Mouse (Mus musculus) kidney, adult 18-20 months (tissue): ENCODE measurements around the gene Ptpra.
"Not testable (repeated sequence)": the region's sequence is repeated elsewhere in the genome, so short reads cannot be mapped to it uniquely, and the experiment has no call there.

ENCODE experiments used
- DNase-seq: peaks from one replicate; pipeline ENCODE4 v3.0.0; 2021

The Ptpra gene

DNA sequence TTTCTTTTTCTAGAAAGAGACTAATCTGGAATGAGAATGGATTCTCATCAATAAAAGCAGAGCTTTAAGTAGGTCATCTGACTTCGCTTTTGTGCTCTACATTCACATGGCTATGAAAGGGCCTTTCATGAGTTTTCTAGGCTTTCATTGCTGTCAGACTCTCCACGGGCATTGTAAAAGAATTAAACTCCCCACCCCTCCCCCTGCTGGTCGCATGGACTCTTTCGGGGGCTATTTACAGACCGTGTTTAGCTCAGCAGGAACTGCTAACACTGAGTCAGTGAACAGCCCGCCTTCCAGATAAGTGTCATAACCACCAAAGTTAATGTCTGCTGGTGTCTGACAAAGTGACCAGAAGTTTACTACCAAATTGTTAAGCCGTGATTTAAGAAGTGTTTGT is 41.5 kb downstream of the Ptpra start:
- no peak for DNase-seq

DNA sequence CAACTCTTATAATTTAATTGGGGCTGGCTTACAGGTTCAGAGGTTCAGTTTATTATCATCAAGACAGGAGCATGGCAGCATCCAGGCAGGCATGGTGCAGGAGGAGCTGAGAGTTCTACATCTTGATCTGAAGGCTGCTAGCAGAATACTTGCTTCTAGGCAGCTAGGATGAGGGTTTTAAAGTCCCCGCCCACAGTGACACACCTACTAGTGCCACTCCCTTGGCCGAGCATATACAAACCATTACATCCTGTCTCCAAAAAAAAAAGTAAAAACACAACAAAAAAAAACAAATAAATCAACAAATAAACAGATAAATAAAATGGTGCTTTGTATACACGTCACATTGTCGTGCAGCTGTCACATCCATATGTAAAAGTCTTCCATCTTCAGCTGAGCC is 45.0 kb downstream of the Ptpra start:
- not testable (repeated sequence) for DNase-seq

DNA sequence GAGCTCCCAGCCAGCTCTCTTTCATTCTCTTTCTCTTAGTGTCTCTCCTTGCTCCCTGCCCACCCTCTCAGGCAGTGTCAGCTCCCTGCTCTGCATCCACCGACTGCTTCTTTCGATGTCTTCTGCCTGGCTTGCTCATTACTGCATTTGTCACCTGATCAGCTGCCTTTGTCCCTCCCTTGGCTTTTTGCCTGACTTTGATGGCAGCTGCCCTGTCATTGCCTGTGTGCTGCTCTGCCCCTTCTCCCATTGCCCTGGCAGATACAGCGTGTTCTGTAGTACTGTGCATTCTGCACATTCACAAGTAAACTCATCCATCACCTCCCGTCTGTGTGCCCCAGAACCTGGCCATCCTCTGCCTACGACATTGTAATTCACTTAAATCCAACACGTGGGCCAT is 46.0 kb downstream of the Ptpra start:
- DNase-seq, result no peak

DNA sequence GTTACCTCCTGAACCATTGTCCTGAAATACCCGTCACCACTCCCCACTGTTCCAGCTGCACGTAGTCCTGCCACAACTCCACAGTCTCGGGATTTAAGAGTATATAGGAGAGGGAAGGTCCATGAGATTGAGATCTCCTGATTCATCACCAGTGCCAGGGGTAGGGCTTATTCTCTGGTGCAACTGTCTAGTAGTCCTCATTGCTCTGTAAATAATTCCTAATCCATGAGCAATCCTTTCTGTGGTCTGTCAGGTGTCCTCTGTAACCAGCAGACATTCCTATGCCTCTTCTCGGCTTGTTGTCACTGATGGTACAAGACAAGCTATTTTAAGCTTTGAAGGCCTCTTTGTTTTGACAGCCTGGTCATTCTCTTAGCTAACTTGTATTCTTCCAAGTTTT is 46.9 kb downstream of the Ptpra start:
- no peak for DNase-seq

DNA sequence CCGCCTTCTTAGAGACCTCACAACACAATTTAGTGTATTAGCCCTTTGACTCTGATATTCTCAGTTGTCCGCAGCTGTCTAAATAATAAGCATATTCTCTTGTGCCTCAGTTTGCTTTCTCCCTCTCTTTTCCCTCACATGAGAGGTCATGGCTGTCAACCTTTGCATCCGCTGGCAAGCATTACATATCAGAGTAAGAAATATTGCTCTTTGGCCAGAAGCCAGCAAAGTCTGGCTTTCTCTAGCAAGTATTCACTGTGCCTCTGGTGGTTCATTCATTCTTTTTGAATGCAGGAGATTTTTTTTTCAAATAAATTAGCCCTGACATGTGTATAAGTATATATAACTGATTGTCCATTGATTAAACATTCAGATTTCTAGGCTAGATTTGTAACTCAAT is 49.5 kb downstream of the Ptpra start:
- no peak for DNase-seq

DNA sequence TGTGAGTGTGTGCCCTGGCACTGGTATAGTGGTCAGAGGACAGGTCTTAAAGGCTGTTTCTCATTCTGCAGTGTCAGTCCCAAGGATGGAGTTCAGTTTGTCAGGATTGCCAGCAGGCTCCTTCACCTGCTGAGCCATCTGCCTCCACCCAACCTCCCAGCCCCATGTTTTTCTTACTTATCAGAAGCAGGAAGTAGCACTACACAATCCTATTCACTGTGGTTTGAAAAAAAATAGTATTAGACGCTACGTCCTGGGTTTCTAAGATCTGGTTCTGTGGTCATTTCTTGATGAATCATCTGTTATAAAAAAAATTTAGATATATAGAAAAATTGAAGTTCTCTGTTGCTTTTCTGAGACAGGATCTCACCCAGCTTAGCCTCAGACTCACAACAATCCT is 51.5 kb downstream of the Ptpra start:
- DNase-seq, result no peak

DNA sequence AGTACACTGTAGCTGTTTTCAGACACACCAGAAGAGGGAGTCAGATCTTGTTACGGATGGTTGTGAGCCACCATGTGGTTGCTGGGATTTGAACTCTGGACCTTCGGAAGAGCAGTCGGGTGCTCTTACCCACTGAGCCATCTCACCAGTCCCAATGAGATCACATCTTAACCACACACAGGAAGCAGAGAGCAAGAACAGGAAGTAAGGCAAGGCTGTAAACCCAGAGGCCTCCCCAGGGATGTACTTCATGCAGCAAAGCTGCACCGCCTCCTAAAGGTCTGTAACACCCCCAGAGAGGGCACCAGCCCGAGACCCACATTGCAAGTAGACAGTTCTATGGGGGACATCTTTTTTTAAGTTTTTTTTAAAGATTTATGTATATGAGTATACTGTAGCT is 61.5 kb downstream of the Ptpra start:
- DNase-seq, result not testable (repeated sequence)

DNA sequence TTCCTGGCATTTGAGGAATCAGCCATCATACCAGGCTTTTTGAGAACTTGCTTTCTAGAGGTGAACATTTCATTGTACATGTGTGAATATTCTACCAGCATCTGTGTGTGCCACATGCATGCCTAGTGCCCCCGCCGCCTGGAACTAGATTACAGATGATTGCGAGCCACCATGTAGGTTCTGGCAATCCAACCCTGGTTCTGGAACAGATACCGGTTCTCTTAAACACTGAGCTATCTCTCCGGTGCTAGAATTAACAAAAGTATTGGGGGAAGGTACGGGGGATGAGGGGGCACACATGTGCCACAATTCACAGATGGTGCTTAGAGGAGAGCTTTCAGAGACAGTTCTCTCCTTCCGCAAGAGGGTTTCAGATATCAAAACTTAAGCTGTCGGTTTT is 63.8 kb downstream of the Ptpra start:
- no peak for DNase-seq

DNA sequence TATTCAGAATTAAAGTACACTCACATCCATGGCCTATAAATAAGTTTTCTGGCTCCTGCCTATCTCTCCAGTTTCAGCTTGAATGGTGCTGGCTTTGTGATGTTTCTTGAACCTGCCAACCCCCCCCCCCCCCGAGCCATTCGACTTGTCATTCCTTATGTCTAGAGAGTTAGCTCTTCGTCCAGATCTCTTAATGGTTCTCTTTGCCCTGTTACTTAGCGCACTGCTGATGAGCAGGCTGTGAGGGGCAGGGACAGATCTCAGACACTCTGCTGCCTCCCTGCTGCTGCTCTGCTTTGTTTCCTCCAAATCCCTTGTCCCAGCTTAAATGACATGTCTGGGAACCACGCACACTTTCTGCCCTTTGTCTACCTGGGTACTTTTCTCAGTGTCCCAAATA is 65.7 kb downstream of the Ptpra start:
- DNase-seq, result no peak

DNA sequence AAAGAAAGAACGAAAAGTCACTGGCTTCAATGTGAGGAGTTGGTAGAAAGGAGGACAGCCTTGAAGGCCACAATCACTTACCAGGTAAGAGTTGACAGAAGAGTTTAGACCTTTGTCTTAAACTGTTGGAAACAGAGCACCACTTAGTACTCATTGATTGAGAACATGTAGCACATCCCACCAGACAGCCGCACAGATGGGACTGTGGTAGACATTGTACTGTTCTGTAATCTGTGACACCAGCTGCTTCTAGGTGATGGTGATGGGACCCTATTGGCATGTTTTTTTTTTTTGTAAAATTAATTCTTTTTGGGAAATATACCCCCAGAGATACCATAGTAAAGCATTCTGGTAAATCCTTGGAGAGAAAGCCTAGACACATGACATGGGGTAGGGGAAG is 71.8 kb downstream of the Ptpra start:
- DNase-seq, result no peak

DNA sequence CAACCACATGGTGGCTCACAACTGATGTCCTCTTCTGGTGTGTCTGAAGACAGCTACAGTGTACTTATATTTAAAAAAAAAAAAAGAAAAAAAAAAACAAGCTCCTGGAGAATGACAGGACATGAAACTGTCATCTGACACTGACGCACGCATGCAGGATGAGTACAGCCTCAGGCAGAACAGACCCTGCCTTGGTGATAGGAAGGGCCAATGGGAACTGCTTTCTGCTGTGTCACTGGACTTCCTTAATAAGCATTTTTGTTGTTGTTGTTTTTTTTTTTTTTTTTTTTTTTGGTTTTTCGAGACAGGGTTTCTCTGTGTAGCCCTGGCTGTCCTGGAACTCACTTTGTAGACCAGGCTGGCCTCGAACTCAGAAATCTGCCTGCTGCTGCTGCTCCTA is 75.4 kb downstream of the Ptpra start:
- not testable (repeated sequence) for DNase-seq

DNA sequence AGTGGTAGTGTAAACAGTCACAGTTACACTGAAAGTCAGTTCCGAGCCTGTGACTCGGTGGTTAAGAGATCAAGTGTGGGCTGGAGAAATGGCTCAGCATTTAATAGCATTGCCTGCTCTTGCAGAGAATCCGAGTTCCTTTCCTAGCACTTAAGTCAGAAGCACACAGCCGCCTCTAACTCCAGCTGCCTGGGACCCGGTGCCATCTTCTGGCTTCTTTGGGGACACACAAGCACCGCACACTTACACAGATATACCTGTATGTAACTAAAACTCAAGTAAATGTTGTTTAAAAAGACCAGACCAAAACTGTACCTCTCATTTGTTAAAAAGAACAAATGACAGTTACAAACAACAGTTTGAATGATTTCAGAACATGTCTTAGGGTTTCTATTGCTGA is 78.4 kb downstream of the Ptpra start:
- DNase-seq, result no peak

DNA sequence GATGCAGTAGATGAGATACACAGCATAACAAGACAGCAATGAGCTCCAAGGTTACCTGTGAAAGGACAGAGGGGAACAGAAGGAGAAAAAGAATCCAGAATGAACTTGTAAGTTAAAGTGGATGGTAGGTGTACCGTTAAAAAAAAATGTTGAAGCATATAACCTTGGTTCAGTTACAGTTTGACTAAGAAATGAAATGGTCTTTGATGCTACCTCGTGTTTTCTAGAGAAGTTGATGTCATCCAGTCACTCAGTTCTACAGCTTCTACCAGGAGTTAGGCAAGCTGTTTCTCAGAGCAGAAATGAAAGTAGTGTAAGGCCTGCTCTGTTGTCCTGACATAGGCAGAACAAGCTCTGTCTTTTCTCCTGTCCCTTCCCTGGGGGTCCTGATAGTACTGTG is 79.2 kb downstream of the Ptpra start:
- DNase-seq, result no peak

DNA sequence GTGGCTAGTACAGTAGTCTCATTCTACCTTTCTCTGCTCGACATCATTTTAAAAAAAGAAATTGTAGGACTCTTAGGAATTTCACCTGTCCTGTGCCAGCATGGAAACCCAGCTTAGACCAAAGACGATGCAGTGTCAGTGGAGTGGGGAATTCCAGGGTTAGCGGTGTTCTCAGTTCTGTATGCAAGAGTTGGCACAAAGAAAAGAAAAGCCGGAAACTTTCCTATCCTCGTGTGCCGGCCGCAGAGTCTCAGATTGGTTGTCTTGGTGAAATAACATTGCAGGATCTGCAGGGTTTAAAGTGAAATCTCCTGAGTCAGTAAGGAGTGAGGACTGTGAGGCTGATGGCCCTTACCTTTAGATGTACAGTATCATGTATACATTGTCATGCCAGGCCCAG is 79.8 kb downstream of the Ptpra start:
- DNase-seq, result no peak

DNA sequence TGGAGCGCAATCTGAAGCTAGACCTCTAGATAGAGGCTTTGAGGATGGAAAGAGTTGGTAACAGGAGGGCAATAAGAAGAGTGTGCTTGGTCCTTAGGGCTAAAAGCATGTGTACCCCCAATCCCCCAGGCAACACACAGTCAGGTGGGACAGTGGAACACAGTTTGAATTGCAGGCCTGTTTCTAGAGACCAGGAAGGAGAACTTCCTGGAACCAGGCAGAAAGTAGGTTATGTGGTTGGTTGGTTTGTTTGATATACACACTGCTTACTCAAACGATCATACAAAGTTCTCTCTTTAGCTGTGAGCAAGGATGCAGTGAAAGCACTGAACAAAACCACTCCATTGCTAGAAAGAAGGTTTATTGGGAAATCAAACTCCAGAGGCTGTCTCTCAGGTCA is 82.1 kb downstream of the Ptpra start:
- DNase-seq, result no peak

DNA sequence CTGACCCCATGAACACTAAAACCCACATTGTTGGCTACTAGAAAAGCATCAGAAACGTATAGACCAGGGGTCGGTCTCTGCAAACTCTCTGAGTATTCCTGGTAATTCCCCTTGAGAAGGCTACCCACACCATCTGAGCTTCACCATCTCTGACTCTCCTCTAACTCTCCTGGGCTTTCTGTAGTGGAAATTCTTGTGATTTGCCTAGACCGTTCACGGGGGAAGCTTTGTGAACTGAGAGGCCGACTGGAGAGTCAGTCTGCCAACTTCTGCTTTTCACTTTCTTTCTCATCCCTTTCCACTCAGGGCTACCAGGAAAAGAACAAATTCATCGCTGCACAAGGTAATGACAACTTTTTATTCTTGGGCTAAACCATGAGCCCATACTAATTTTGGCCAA is 84.9 kb downstream of the Ptpra start:
- DNase-seq, result no peak

DNA sequence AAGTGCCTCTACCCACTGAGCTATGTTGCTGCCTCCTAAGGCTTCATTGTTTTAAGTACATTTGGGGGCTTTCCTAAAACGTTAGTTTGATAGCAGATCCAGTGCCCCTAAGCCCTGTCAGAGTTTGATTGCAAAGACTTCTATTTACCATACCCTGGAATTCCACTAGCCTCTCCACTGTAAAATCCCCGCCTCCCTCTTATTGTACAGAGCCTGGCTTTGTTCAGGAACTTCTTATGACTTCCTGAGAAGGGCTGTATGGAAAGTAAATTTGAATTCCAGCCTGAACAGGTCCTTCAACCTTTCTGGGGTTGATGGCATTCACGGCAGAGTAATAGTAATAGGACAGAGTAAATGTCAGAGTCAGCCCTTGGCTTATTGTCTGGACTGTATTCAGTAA is 86.8 kb downstream of the Ptpra start:
- no peak for DNase-seq

DNA sequence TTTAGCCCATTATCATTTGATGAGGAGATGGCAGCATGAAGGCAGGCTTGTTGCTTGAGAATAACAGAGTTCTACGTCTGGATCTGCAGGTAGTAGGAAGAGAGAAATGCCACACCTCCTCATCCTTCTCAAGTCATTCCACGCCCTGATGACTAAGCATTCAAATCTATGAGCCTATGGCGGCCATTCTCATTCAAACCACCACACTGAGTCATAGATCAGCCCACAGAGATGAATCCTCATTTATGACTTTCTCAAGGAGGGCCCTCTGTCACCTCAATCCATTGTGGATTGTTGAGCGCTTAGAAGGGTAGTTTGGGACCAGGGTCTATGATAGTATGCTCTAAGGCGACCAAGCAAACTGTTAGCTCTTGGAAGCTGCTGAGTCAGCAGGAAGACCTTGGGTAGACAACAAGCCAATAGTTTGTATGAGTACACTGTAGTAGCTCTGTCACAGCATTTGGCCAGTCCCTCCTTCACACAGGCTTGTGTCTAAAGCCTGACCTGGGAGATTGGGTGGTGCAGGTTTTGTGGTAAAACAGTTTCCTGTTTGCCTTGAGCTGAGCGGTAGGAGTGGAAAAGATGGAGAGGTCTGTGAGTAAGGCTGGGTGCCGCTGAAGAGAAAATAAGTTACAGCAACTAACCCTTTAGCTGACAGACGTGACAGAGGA is 88.9 kb downstream of the Ptpra start:
- no peak for DNase-seq

DNA sequence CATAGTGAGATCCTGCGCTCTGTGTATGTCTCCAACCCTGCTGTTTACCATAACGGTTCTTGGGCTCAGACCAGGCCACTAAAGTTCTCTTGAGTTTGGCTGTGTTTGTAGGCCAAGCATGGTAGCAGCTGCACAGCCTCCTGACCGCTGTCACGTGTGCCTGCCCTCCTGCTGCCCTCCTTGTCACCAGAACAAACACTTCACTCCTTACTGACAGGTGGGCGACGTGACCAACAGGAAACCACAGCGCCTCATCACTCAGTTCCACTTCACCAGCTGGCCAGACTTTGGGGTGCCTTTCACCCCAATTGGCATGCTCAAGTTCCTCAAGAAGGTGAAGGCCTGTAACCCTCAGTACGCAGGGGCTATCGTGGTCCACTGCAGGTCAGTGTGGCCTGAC is 90.2 kb downstream of the Ptpra start:
- no peak for DNase-seq

DNA sequence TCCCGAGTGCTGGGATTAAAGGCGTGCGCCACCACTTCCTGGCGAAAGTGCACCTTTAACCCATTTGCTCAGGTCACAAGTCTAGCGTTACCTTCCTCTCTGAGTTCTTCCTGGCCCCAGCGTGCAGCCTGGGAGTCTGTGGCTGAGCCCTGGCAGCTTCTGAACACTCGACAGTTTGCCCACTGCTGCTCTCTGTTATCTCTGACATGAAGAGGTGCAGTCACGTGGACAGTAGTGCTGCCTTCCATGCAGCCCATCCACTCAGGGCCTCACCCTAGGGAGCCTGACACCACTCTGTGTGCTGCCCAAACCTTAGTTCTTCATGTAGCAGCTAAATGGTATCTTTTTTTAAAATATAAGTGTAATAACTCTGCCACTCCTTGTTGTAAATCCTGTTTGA is 96.9 kb downstream of the Ptpra start:
- no peak for DNase-seq

DNA sequence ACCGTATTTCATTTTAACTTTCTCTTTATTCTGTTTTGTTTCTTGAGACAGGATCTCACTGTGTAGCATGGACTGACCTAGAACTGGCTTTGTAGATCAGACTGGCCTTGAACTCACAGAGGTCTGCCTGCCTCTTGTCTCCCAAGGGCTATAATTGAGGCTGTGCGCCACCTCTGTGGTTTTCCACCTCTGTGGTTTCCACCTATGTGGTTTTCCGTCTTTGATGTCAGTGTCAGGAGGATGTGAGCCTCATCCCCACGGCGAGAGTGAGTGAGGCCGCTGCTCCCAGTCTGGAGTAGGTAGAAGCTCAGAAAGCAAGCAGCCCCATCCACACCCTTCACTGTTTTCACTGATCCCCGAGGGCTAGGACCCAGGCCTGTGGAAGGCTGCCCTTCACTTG is 104.8 kb downstream of the Ptpra start:
- DNase-seq, result no peak

DNA sequence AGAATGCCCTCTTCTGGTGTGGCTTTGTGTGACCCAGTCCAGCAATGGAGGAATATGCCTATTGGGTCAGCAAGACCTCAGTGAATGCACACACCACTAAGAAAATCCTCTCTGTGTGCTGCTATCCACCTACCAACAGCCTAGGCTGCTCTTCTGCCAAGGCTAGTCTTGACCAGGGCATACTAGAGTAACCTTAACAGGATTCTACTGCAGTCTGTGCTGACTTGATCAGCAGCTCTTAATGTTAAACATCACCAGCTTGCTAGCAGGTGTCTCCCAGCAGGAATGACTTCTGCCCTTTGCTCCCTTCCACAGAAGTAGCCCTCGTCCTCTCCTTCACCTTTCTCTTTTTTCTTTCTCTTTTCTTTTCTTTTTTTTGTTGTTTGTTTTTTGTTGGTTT is 106.2 kb downstream of the Ptpra start:
- no peak for DNase-seq

DNA sequence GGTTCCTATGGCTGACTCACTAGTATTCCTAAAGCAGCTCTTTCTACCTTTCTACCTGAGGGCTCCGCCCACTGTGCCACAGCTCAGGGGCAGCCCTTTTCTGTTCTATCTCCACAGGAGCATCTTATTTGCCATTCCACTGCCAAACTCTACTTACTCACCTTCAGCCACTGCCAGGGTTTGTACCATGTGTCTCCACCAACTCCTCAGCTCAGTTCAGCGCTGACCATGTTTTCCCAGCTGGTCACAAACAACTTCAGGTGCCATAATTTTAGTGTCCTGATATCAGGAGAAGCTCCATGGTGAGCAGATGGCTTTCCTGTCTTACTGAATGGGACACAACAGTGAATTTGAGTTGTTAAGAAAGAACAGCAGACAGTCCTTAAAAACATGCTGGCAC is 107.4 kb downstream of the Ptpra start:
- no peak for DNase-seq

DNA sequence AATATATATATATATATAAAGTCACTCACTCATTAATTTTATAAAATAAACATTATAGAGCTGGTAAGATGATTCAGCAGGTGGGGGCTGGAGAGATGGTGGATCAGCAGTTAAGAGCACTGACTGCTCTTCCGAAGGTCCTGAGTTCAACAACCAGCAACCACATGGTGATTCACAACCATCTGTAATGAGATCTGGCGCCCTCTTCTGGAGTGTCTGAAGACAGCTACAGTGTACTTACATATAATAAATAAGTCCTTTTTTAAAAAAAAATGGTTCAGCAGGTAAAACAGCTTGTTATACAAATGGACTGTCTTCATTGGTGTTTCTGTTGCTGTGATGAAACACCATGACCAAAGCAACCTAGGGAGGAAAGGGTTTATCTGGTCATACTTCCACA is 107.9 kb downstream of the Ptpra start:
- DNase-seq, result no peak

DNA sequence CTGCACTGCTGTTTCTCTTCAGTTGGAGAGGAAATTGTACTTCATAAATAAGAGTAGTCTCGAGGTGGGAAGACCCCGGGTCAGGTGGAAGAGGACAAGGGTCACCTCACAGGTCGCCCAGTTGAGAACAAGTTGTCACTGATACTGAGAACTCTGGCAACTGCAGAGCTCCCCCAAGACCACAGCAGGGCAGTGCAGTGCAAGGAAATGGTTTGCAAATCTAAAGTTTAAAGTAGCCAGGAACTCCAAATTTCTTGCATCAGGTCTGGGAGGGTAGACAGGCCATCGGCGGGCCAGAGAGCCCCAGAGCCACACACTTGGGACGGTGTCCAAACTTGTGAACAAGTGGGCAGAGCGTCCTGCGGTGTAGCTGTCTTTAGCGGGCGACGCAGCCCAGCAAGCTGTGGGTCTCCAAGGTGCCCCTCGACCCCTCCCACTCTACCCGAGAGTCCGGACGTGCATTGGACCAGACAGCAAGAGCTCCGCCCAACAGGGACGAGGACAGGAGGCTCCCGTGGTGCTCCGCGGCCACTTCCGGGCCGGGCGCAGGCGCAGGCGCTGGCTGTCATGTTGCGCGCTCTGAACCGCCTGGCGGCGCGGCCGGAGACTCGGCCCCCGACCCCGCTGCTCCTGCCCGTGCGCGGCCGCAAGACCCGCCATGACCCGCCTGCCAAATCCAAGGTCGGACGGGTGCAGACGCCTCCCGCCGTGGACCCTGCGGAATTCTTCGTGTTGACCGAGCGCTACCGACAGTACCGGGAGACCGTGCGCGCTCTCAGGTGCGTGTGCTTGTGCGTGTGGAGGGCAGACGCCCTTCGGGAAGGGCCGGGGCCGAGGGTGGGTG is 113.4 kb downstream of the Ptpra start, which contains the start of gene Mrps26:
Gene Mrps26 (plus strand): TSS at position 531 of the 844 bp plus-strand sequence.
- DNase-seq, result peak; percentile 92
